Mouse (Mus musculus): ENCODE data around the gene Pth1r. TPM values are rescaled to one million over a fixed set of nuclear protein-coding genes. Genes with fewer than 3 reads are reported as not detected.

Pth1r gene
- polyA plus RNA-seq, 1 experiment from 2014 or later: 19.8 TPM

- Histone ChIP-seq H3K27ac (ENCODE audit: low read length) (no peak overlapping the region), H3K9ac (replicated peaks; ENCODE audit: low read depth, low read length) (no peak overlapping the region), H3K4me2 (replicated peaks; ENCODE audit: low read depth, low read length) (no peak overlapping the region), H3K4me3 (ENCODE audit: low read depth, low read length) (no peak overlapping the region), H3K36me3 (ENCODE audit: control insufficient read depth, insufficient read depth, low read length) (no peaks in the 10 kb centered on the region), H3K9me3 (ENCODE audit: control insufficient read depth, low read depth, low read length) (no peaks in the 10 kb centered on the region), H3K27me3 (ENCODE audit: control insufficient read depth, insufficient read depth, low read length) (no peaks in the 10 kb centered on the region), H3K4me1 (ENCODE audit: control insufficient read depth, insufficient read depth, low read length) (peaks cover 9% of the 10 kb centered on the region; the same call in 1 of the 2 replicates)
- no peak; the same call in 1 of the 2 replicates for ATAC-seq (ENCODE audit: insufficient number of reproducible peaks, insufficient read depth, low FRiP score, low read depth)
- 68% methylated on average over 7 of the region's 7 CpGs for WGBS
These were observed 74.4 kb downstream of the Pth1r start for GRCm38 (mm10) chr9:110672462-110673106.

Other genes starting within 250 kb of the Pth1r start
- 59.6 and 61.7 TPM in 2 replicates for gene Setd2, start 214.5 kb downstream of the Pth1r start, polyA plus RNA-seq (2014; fragmentation: Nextera tagmentation; extraction: Ambion mirVana)
- gene Nradd, start 122.7 kb downstream of the Pth1r start, polyA plus RNA-seq (2014; fragmentation: Nextera tagmentation; extraction: Ambion mirVana): 17.6 and 19.4 TPM in 2 replicates
- gene Nbeal2, start 93.0 kb downstream of the Pth1r start, polyA plus RNA-seq (2014; fragmentation: Nextera tagmentation; extraction: Ambion mirVana): 4.3 and 4.5 TPM in 2 replicates
- 138 TPM in 2 replicates for gene Ccdc12, start 90.6 kb downstream of the Pth1r start, polyA plus RNA-seq (2014; fragmentation: Nextera tagmentation; extraction: Ambion mirVana)
- 0.72 and 1.0 TPM in 2 replicates for gene Myl3, start 5.3 kb downstream of the Pth1r start, polyA plus RNA-seq (2014; fragmentation: Nextera tagmentation; extraction: Ambion mirVana)
- 0.16 TPM in 1 of 2 replicates, not detected in the other for gene Prss42, start 51.0 kb upstream of the Pth1r start, polyA plus RNA-seq (2014; fragmentation: Nextera tagmentation; extraction: Ambion mirVana)
- not detected in 2 replicates for gene Prss44, start 66.8 kb upstream of the Pth1r start, polyA plus RNA-seq (2014; fragmentation: Nextera tagmentation; extraction: Ambion mirVana)
- gene Prss43, start 79.5 kb upstream of the Pth1r start, polyA plus RNA-seq (2014; fragmentation: Nextera tagmentation; extraction: Ambion mirVana): not detected in 2 replicates
- gene Prss45, start 87.4 kb upstream of the Pth1r start, polyA plus RNA-seq (2014; fragmentation: Nextera tagmentation; extraction: Ambion mirVana): not detected in 2 replicates
- gene Prss46, start 97.4 kb upstream of the Pth1r start, polyA plus RNA-seq (2014; fragmentation: Nextera tagmentation; extraction: Ambion mirVana): not detected in 2 replicates
- 0.55 TPM in 1 of 2 replicates, not detected in the other for gene Prss50, start 110.8 kb upstream of the Pth1r start, polyA plus RNA-seq (2014; fragmentation: Nextera tagmentation; extraction: Ambion mirVana)
- gene Als2cl, start 132.7 kb upstream of the Pth1r start, polyA plus RNA-seq (2014; fragmentation: Nextera tagmentation; extraction: Ambion mirVana): 4.9 and 5.8 TPM in 2 replicates
- 0.38 and 0.67 TPM in 2 replicates for gene Tmie, start 133.0 kb upstream of the Pth1r start, polyA plus RNA-seq (2014; fragmentation: Nextera tagmentation; extraction: Ambion mirVana)
- not detected in 2 replicates for gene Fam240a, start 169.7 kb upstream of the Pth1r start, polyA plus RNA-seq (2014; fragmentation: Nextera tagmentation; extraction: Ambion mirVana)
- not detected in 2 replicates for gene Tdgf1, start 199.0 kb upstream of the Pth1r start, polyA plus RNA-seq (2014; fragmentation: Nextera tagmentation; extraction: Ambion mirVana)
- not detected in 2 replicates for gene Lrrc2, start 204.4 kb upstream of the Pth1r start, polyA plus RNA-seq (2014; fragmentation: Nextera tagmentation; extraction: Ambion mirVana)
- 0.38 TPM in 1 of 2 replicates, not detected in the other for gene Rtp3, start 243.4 kb upstream of the Pth1r start, polyA plus RNA-seq (2014; fragmentation: Nextera tagmentation; extraction: Ambion mirVana)

Measured in stomach, embryonic 14.5 days (tissue).